Mouse (Mus musculus): ENCODE data around the gene Kdm4b.

Gene Kdm4b

GRCm38 (mm10) chr17:56345364-56345763, 19.5 kb downstream of the Kdm4b start:
- no peak for DNase-seq (ENCODE audit: low spot score in 2 of 2)

GRCm38 (mm10) chr17:56348128-56348527, 22.3 kb downstream of the Kdm4b start:
- DNase-seq (ENCODE audit: low spot score in 2 of 2) = no peak

- DNase-seq (ENCODE audit: low spot score in 2 of 2) = no peak
Measured at GRCm38 (mm10) chr17:56348586-56348985, 22.7 kb downstream of the Kdm4b start.

GRCm38 (mm10) chr17:56350694-56351093, 24.8 kb downstream of the Kdm4b start:
- peak; percentile 58 to 85 for DNase-seq (ENCODE audit: low spot score in 2 of 2)

- peak; percentile 42 to 71 for DNase-seq (ENCODE audit: low spot score in 2 of 2)
Measured at GRCm38 (mm10) chr17:56356921-56357885, 31.3 kb downstream of the Kdm4b start.

GRCm38 (mm10) chr17:56359183-56359725, 33.4 kb downstream of the Kdm4b start:
- DNase-seq (ENCODE audit: low spot score in 2 of 2) = no peak

GRCm38 (mm10) chr17:56359864-56360263, 34.0 kb downstream of the Kdm4b start:
- no peak for DNase-seq (ENCODE audit: low spot score in 2 of 2)

GRCm38 (mm10) chr17:56360451-56360850, 34.6 kb downstream of the Kdm4b start:
- DNase-seq (ENCODE audit: low spot score in 2 of 2) = no peak

- no peak for DNase-seq (ENCODE audit: low spot score in 2 of 2)
Measured at GRCm38 (mm10) chr17:56361542-56361941, 35.7 kb downstream of the Kdm4b start.

GRCm38 (mm10) chr17:56365791-56366673, 40.2 kb downstream of the Kdm4b start:
- no peak for DNase-seq (ENCODE audit: low spot score in 2 of 2)

GRCm38 (mm10) chr17:56368291-56368790, 42.5 kb downstream of the Kdm4b start:
- no peak for DNase-seq (ENCODE audit: low spot score in 2 of 2)

- DNase-seq (ENCODE audit: low spot score in 2 of 2) = no peak
Measured at GRCm38 (mm10) chr17:56370090-56370489, 44.2 kb downstream of the Kdm4b start.

- DNase-seq (ENCODE audit: low spot score in 2 of 2) = peak in 1 of 2 experiments; percentile 27
Measured at GRCm38 (mm10) chr17:56371029-56371660, 45.3 kb downstream of the Kdm4b start.

- DNase-seq (ENCODE audit: low spot score in 2 of 2) = no peak
Measured at GRCm38 (mm10) chr17:56372109-56372508, 46.2 kb downstream of the Kdm4b start.

- no peak for DNase-seq (ENCODE audit: low spot score in 2 of 2)
Measured at GRCm38 (mm10) chr17:56373136-56374034, 47.5 kb downstream of the Kdm4b start.

- no peak for DNase-seq (ENCODE audit: low spot score in 2 of 2)
Measured at GRCm38 (mm10) chr17:56374851-56375250, 49.0 kb downstream of the Kdm4b start.

- DNase-seq (ENCODE audit: low spot score in 2 of 2) = no peak
Measured at GRCm38 (mm10) chr17:56379281-56379834, 53.5 kb downstream of the Kdm4b start.

- DNase-seq (ENCODE audit: low spot score in 2 of 2) = no peak
Measured at GRCm38 (mm10) chr17:56380286-56380685, 54.4 kb downstream of the Kdm4b start.

GRCm38 (mm10) chr17:56381183-56381582, 55.3 kb downstream of the Kdm4b start:
- DNase-seq (ENCODE audit: low spot score in 2 of 2) = no peak

- DNase-seq (ENCODE audit: low spot score in 2 of 2) = no peak
Measured at GRCm38 (mm10) chr17:56382997-56383396, 57.1 kb downstream of the Kdm4b start.

Data from urinary bladder, postnatal 4 days (tissue).